Mouse (Mus musculus) MEL (cell line): ENCODE data around the gene Raver1. TPM values are rescaled to one million over a fixed set of nuclear protein-coding genes. Genes with fewer than 3 reads are reported as not detected.

ENCODE experiments used
- DNase-seq: peaks from one replicate; pipeline ENCODE4 v3.0.0; 2011; ENCODE audit warnings: low read depth, low spot score
- H3K27ac ChIP-seq: 2 replicates; pipeline ENCODE4 v1.5.1; 2012; ENCODE audit warnings: low read depth, mild to moderate bottlenecking, control low read depth, low read length, moderate library complexity; ENCODE audit not compliant: control insufficient read depth
- H3K27me3 ChIP-seq, 2 experiments: fragments of 150-350 bp in 1 of 2; sonication (generic) in 1 of 2; 2 replicates each; pipeline ENCODE4 v1.6.1; 2012; ENCODE audit warnings: low read length in 2 of 2, mild to moderate bottlenecking in 2 of 2, improper control_type of control experiment in 1 of 2, moderate library complexity in 1 of 2; ENCODE audit not compliant: insufficient read depth in 2 of 2, control insufficient read depth in 1 of 2
- H3K36me3 ChIP-seq, 2 experiments: 2 replicates each; pipeline ENCODE4 v1.6.1; 2012 to 2014; ENCODE audit warnings: low read length in 2 of 2, improper control_type of control experiment in 1 of 2, inconsistent platforms in 1 of 2, mild to moderate bottlenecking in 1 of 2; ENCODE audit not compliant: insufficient read depth in 2 of 2, control insufficient read depth in 1 of 2
- H3K4me1 ChIP-seq, 2 experiments: fragments of 150-350 bp in 1 of 2; sonication (generic) in 1 of 2; 2 replicates each; pipeline ENCODE4 v1.6.1; 2012; ENCODE audit warnings: low read length in 2 of 2, improper control_type of control experiment in 1 of 2, mild to moderate bottlenecking in 1 of 2; ENCODE audit not compliant: insufficient read depth in 2 of 2, control insufficient read depth in 1 of 2
- H3K4me3 ChIP-seq, 2 experiments: fragments of 150-350 bp in 1 of 2; sonication (generic) in 1 of 2; 2 replicates each; pipeline ENCODE4 v1.5.1; 2012; ENCODE audit warnings: low read depth in 2 of 2, low read length in 2 of 2, mild to moderate bottlenecking in 2 of 2, moderate library complexity in 2 of 2, control low read depth in 1 of 2, improper control_type of control experiment in 1 of 2; ENCODE audit not compliant: control insufficient read depth in 1 of 2, insufficient read depth in 1 of 2
- H3K79me2 ChIP-seq: 2 replicates; pipeline ENCODE4 v1.6.1; 2012; ENCODE audit warnings: mild to moderate bottlenecking, low read length, moderate library complexity; ENCODE audit not compliant: control insufficient read depth, poor library complexity, insufficient read depth
- H3K9ac ChIP-seq: 2 replicates; pipeline ENCODE4 v1.6.1; 2012; ENCODE audit warnings: low read depth, mild to moderate bottlenecking, control low read depth, low read length, moderate library complexity; ENCODE audit not compliant: control insufficient read depth, poor library complexity, severe bottlenecking
- H3K9me3 ChIP-seq: fragments of 150-350 bp; sonication (generic); replicated peaks from 2 replicates; pipeline ENCODE4 v1.6.1; 2012; ENCODE audit warnings: mild to moderate bottlenecking, low read length, improper control_type of control experiment, moderate library complexity; ENCODE audit not compliant: insufficient read depth
- BHLHE40 ChIP-seq: IDR thresholded peaks from 2 replicates; pipeline ENCODE4 v1.6.1; 2012; ENCODE audit warnings: low read depth, mild to moderate bottlenecking, inconsistent platforms, low read length, improper control_type of control experiment, borderline replicate concordance
- CTCF ChIP-seq, 3 experiments: IDR thresholded peaks in 2 of 3; conservative IDR thresholded peaks in 1 of 3; 2 replicates each; pipeline ENCODE4 v1.5.1; 2011 to 2012; ENCODE audit warnings: low read length in 3 of 3, low read depth in 2 of 3, mild to moderate bottlenecking in 2 of 3, improper control_type of control experiment in 1 of 3, inconsistent platforms in 1 of 3, mixed read lengths in 1 of 3, moderate library complexity in 1 of 3; ENCODE audit not compliant: control insufficient read depth in 1 of 3, insufficient read depth in 1 of 3, poor library complexity in 1 of 3, severe bottlenecking in 1 of 3
- ELF1 ChIP-seq: IDR thresholded peaks from 2 replicates; pipeline ENCODE4 v1.6.1; 2014; ENCODE audit warnings: low read depth, mild to moderate bottlenecking, inconsistent platforms, low read length, improper control_type of control experiment, moderate library complexity
- EP300 ChIP-seq, 2 experiments: IDR thresholded peaks; 2 replicates each; pipeline ENCODE4 v1.6.1; 2011; ENCODE audit warnings: improper control_type of control experiment in 2 of 2, low read length in 2 of 2, low read depth in 1 of 2, mild to moderate bottlenecking in 1 of 2
- ETS1 ChIP-seq: IDR thresholded peaks from 2 replicates; pipeline ENCODE4 v1.6.1; 2012; ENCODE audit warnings: low read depth, mild to moderate bottlenecking, inconsistent platforms, low read length, improper control_type of control experiment, moderate library complexity
- GATA1 ChIP-seq: IDR thresholded peaks from 2 replicates; pipeline ENCODE4 v1.6.1; 2011; ENCODE audit warnings: low read depth, low read length, improper control_type of control experiment
- MEF2A ChIP-seq: IDR thresholded peaks from 2 replicates; pipeline ENCODE4 v1.6.1; 2014; ENCODE audit warnings: low read depth, mild to moderate bottlenecking, inconsistent platforms, low read length, improper control_type of control experiment; ENCODE audit not compliant: poor library complexity, insufficient replicate concordance, severe bottlenecking; ENCODE audit errors: extremely low read depth
- MYB ChIP-seq: IDR thresholded peaks from 2 replicates; pipeline ENCODE4 v1.6.1; 2011; ENCODE audit warnings: mild to moderate bottlenecking, low read depth, low read length, improper control_type of control experiment
- MYC ChIP-seq: IDR thresholded peaks from 2 replicates; pipeline ENCODE4 v1.6.1; 2011; ENCODE audit warnings: low read depth, mild to moderate bottlenecking, low read length, improper control_type of control experiment, moderate library complexity
- NELFE ChIP-seq: IDR thresholded peaks from 2 replicates; pipeline ENCODE4 v1.6.1; 2011; ENCODE audit warnings: low read depth, low read length, improper control_type of control experiment
- SIN3A ChIP-seq: IDR thresholded peaks from 2 replicates; pipeline ENCODE4 v1.6.1; 2012; ENCODE audit warnings: low read length, improper control_type of control experiment, inconsistent platforms
- TAL1 ChIP-seq: IDR thresholded peaks from 2 replicates; pipeline ENCODE4 v1.6.1; 2012; ENCODE audit warnings: mild to moderate bottlenecking, inconsistent platforms, low read length, moderate library complexity, mixed read lengths
- TCF12 ChIP-seq: IDR thresholded peaks from 2 replicates; pipeline ENCODE4 v1.6.1; 2014; ENCODE audit warnings: low read depth, mild to moderate bottlenecking, inconsistent platforms, low read length, improper control_type of control experiment, moderate library complexity
- USF1 ChIP-seq: IDR thresholded peaks from 2 replicates; pipeline ENCODE4 v1.6.1; 2014; ENCODE audit warnings: low read depth, mild to moderate bottlenecking, inconsistent platforms, low read length, improper control_type of control experiment, moderate library complexity
- ZMIZ1 ChIP-seq: IDR thresholded peaks from 2 replicates; pipeline ENCODE4 v1.6.1; 2012; ENCODE audit warnings: low read depth, mild to moderate bottlenecking, inconsistent platforms, low read length, improper control_type of control experiment, moderate library complexity
- ZNF384 ChIP-seq: IDR thresholded peaks from 2 replicates; pipeline ENCODE4 v1.6.1; 2012; ENCODE audit warnings: low read depth, mild to moderate bottlenecking, inconsistent platforms, low read length, improper control_type of control experiment
- polyA plus RNA-seq, 2 experiments: library from polyadenylated mRNA; stranded (reverse) in 1 of 2; unstranded in 1 of 2; fragments of >175 nt in 1 of 2; fragments of >200 nt in 1 of 2; gene quantifications; 2 replicates each; pipeline versions ENCODE4 v1.2.1 to v1.2.4; 2012; ENCODE audit warnings: low replicate concordance in 2 of 2, low read depth in 1 of 2; ENCODE audit not compliant: insufficient read length in 2 of 2, insufficient read depth in 1 of 2, missing spikeins in 1 of 2
- total RNA-seq: library from RNA; depleted of rRNA; stranded (reverse); fragments of 300-350 nt; gene quantifications from 2 replicates; pipeline ENCODE4 v1.2.3, GENCODE M21; 2012

The Raver1 gene
- total and polyA plus RNA-seq, 3 experiments, result 50.0 to 291 TPM; not detected in 1

DNA sequence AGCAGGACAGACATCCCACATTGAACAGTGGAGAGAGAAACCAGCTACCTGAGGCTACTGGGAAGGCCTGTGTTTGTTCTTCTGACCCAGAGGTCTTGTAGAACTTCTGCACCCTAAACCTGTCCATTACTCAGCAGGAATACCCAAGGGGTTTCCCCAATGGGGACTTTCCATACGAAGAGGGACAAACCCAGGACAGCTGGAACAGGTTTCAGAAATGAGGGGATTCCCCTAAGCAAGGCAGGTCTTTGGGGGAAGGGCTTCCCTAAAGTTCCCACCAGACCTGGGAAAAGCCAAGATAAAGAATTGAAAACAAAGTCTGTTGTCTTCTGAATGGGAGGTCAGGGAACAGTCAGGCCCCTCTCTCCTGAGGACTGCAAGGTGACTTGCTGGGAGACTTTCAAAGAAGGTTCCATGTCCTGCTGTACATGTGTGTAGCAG, 44.2 kb upstream of the Raver1 start:
- Histone ChIP-seq H3K4me3 (no peak overlapping the region), H3K4me1 (peaks cover 4 to 26% of the 10 kb centered on the region in 2 experiments), H3K27ac (no peak overlapping the region; the same call in 1 of the 2 replicates), H3K9me3 (no peaks in the 10 kb centered on the region), H3K27me3 (no peaks in the 10 kb centered on the region), H3K79me2 (no peaks in the 10 kb centered on the region; the same call in 1 of the 2 replicates), H3K36me3 (peaks cover 22 to 23% of the 10 kb centered on the region in 2 experiments), H3K9ac (no peak overlapping the region)
- no peak for DNase-seq
- no peak for TF ChIP-seq MYB
- TF ChIP-seq ETS1, result no peak
- TF ChIP-seq TAL1, result no peak
- TF ChIP-seq TCF12, result no peak
- no peak for TF ChIP-seq MEF2A
- TF ChIP-seq EP300 (IDR thresholded peaks at IDR 0.05; ENCODE audit: low read depth in 1 of 2, low read length in 2 of 2), result no peak
- no peak for TF ChIP-seq GATA1

- peak; percentile 73 for DNase-seq
- TF ChIP-seq ELF1, result no peak
- TF ChIP-seq MEF2A, result no peak
- no peak for TF ChIP-seq ZMIZ1
- TF ChIP-seq SIN3A, result no peak
- H3K36me3 ChIP-seq, result peaks cover 18 to 23% of the 10 kb centered on the region in 2 experiments
- no peak overlapping the region for H3K4me3 ChIP-seq
- peak overlapping the region; percentile 30 for H3K9ac ChIP-seq
- H3K27ac ChIP-seq, result peak overlapping the region; percentile 65
- no peaks in the 10 kb centered on the region for H3K27me3 ChIP-seq
- peaks cover 5% of the 10 kb centered on the region for H3K79me2 ChIP-seq
- peaks cover 4 to 27% of the 10 kb centered on the region in 2 experiments for H3K4me1 ChIP-seq
- no peaks in the 10 kb centered on the region for H3K9me3 ChIP-seq
These were observed 43.6 kb upstream of the Raver1 start for GRCm38 (mm10) chr9:21135329-21135890.

- peak; percentile 91 for DNase-seq
- peaks cover 4 to 32% of the 10 kb centered on the region in 2 experiments for H3K4me1 ChIP-seq
- H3K4me3 ChIP-seq, result no peak overlapping the region
- TF ChIP-seq USF1 (no peak), TAL1 (peak; percentile 77), ETS1 (no peak), NELFE (no peak), MYC (no peak), CTCF (IDR thresholded peaks at IDR 0.05 in 2 of 3, conservative IDR thresholded peaks at IDR 0.05 in 1 of 3; ENCODE audit: control insufficient read depth in 1 of 3, insufficient read depth in 1 of 3, low read depth in 2 of 3, low read length in 3 of 3, poor library complexity in 1 of 3, severe bottlenecking in 1 of 3) (no peak), ZNF384 (no peak), BHLHE40 (no peak)
- H3K79me2 ChIP-seq, result peaks cover 8% of the 10 kb centered on the region
- H3K9ac ChIP-seq, result peak overlapping the region; percentile 30
- peak overlapping the region; percentile 65 for H3K27ac ChIP-seq
- no peaks in the 10 kb centered on the region for H3K27me3 ChIP-seq
- no peaks in the 10 kb centered on the region for H3K9me3 ChIP-seq
- peaks cover 13 to 27% of the 10 kb centered on the region in 2 experiments for H3K36me3 ChIP-seq
These were observed 43.0 kb upstream of the Raver1 start for GRCm38 (mm10) chr9:21134595-21135328.
